Mouse (Mus musculus) adrenal gland, adult 2 months (tissue): ENCODE measurements around the gene Sh3bp5. TPM values are rescaled to one million over a fixed set of nuclear protein-coding genes. Genes with fewer than 3 reads are reported as not detected.
A peak's percentile ranks its signal among the peaks of the same experiment; 100 is the strongest.

Source experiments
- DNase-seq: peaks from one replicate; pipeline ENCODE4 v3.0.0; 2021
- polyA plus RNA-seq: library from polyadenylated mRNA; depleted of rRNA; stranded (reverse); fragments of >200 nt; gene quantifications from 2 replicates; pipeline ENCODE4 v1.2.3, GENCODE M21; 2012
- total RNA-seq, 2 experiments: library from RNA; stranded (reverse); gene quantifications; 2 replicates each; pipeline ENCODE4 v1.2.3; 2021

Sh3bp5 gene
- total and polyA plus RNA-seq, 3 experiments: 28.5 to 164 (median 111) TPM

GRCm38 (mm10) chr14:31433851-31434360 lies 2.0 kb downstream of the Sh3bp5 start:
- peak; percentile 76 for DNase-seq

GRCm38 (mm10) chr14:31433126-31433525 lies 2.8 kb downstream of the Sh3bp5 start:
- DNase-seq: peak; percentile 26

- DNase-seq: peak; percentile 45
These were observed 3.5 kb downstream of the Sh3bp5 start for GRCm38 (mm10) chr14:31432424-31432823.

GRCm38 (mm10) chr14:31431789-31432330 lies 4.0 kb downstream of the Sh3bp5 start:
- DNase-seq: peak; percentile 45

- peak; percentile 33 for DNase-seq
These were observed 6.9 kb downstream of the Sh3bp5 start for GRCm38 (mm10) chr14:31429004-31429395.

GRCm38 (mm10) chr14:31428211-31429003 lies 7.5 kb downstream of the Sh3bp5 start:
- peak; percentile 89 for DNase-seq

GRCm38 (mm10) chr14:31422961-31423791 lies 12.7 kb downstream of the Sh3bp5 start:
- peak; percentile 71 for DNase-seq

GRCm38 (mm10) chr14:31422395-31422794 lies 13.5 kb downstream of the Sh3bp5 start:
- no peak for DNase-seq

GRCm38 (mm10) chr14:31421509-31422295 lies 14.2 kb downstream of the Sh3bp5 start:
- DNase-seq: peak; percentile 10

- no peak for DNase-seq
These were observed 14.9 kb downstream of the Sh3bp5 start for GRCm38 (mm10) chr14:31420985-31421384.

GRCm38 (mm10) chr14:31420562-31420961 lies 15.3 kb downstream of the Sh3bp5 start:
- no peak for DNase-seq

- no peak for DNase-seq
These were observed 15.7 kb downstream of the Sh3bp5 start for GRCm38 (mm10) chr14:31420135-31420534.

GRCm38 (mm10) chr14:31419279-31419678 lies 16.6 kb downstream of the Sh3bp5 start:
- DNase-seq: peak; percentile 22

GRCm38 (mm10) chr14:31416835-31417549 lies 18.9 kb downstream of the Sh3bp5 start:
- peak; percentile 66 for DNase-seq

GRCm38 (mm10) chr14:31416411-31416810 lies 19.5 kb downstream of the Sh3bp5 start:
- DNase-seq: no peak

GRCm38 (mm10) chr14:31414967-31415376 lies 20.9 kb downstream of the Sh3bp5 start:
- peak; percentile 27 for DNase-seq

- peak; percentile 41 for DNase-seq
These were observed 21.5 kb downstream of the Sh3bp5 start for GRCm38 (mm10) chr14:31414235-31414966.

GRCm38 (mm10) chr14:31413475-31414086 lies 22.3 kb downstream of the Sh3bp5 start:
- peak; percentile 28 for DNase-seq

GRCm38 (mm10) chr14:31412651-31413056 lies 23.2 kb downstream of the Sh3bp5 start:
- peak; percentile 74 for DNase-seq

GRCm38 (mm10) chr14:31410737-31411136 lies 25.1 kb downstream of the Sh3bp5 start:
- DNase-seq: no peak
